Mouse (Mus musculus) B cell, adult 62 days (primary cell): ENCODE results near the gene Smurf2. TPM values are rescaled to one million over a fixed set of nuclear protein-coding genes. Genes with fewer than 3 reads are reported as not detected.

ENCODE experiments used
- total RNA-seq: library from RNA; stranded (reverse); gene quantifications from 4 replicates; pipeline ENCODE4 v1.2.4, GENCODE M21; 2023

The Smurf2 gene
- 47.9 to 57.2 TPM (median 52.7 TPM) in 4 replicates for total RNA-seq

DNA sequence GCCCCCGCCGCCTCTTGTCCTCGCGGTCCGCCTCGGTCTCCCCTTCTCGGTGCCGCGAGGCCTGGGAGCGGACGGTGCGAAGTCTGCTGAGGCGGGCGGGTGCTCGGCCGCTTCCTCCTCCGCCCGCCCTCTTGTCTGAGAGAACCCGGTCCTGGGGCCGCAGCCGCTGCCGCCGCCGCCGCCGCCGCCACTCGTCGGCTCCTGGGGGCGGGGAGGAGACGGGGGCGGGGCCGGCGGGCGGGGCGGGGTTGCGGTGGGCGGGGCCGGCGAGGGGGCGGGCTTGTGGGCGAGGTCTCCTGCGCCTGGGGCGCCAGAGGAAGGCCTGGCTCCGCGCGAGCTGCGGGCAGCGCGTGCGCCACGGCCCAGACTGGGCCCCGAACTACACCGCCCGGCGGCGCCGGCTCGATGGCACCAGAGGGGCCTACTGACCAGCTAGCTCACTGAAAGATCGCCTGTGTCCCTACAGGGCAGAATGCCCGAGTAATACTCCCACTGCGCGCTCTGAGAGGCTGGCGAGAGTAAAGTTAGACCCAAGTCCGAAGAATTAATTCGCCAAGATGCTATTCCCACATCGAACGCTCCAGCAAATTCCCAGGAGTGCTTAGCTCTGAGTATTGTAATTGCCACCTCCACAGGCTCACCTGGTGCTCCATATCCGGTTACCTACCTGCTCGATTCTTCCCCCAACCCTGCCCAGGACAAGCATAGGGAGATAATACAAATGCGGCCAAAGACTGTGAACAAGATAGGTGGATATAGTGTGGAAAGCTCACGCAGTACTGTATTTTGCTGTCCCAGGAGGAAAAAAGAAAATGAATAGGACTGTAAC is at the start of gene Smurf2:
Smurf2 (minus strand) TSS at position 165 of the 829 bp plus-strand sequence.

DNA sequence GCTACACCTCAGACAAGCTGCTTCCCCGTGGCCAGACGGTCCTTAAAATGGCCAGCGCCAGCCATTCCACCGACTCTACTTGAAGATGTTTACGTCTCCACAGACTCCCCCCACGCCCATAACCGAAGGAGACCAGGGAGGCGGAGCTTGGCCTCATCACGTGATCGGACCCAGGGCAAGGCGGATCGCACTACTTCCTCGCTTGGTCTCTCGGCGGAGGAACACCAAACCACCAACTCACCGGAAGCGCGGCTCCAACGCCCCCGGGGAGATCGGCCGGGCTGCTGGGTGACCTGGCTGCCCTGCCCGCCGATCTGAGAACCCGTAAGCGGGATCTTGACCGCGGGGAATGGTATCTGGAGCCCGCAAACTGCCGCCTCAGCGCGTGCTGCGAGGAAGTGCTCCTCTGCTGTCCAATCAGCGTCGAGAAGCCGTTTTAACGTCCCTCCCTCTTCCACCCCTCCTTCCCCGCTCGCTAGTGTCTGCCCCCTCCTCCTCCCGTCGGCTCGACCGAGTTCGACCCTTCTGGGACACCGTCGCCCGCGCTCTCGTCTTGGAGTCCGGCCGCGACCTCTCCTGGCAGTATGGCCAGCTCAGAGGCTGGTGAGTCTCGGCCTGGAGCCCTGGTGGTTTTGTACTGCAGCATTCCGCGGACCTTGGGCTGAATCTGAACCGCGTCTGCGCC is 131.6 kb downstream of the Smurf2 start, which contains the start of the genes Ddx5 and Cep95:
Ddx5 (minus strand) TSS at position 411 of the 685 bp plus-strand sequence.
Cep95 (plus strand) TSS at position 478 of the 685 bp plus-strand sequence.

DNA sequence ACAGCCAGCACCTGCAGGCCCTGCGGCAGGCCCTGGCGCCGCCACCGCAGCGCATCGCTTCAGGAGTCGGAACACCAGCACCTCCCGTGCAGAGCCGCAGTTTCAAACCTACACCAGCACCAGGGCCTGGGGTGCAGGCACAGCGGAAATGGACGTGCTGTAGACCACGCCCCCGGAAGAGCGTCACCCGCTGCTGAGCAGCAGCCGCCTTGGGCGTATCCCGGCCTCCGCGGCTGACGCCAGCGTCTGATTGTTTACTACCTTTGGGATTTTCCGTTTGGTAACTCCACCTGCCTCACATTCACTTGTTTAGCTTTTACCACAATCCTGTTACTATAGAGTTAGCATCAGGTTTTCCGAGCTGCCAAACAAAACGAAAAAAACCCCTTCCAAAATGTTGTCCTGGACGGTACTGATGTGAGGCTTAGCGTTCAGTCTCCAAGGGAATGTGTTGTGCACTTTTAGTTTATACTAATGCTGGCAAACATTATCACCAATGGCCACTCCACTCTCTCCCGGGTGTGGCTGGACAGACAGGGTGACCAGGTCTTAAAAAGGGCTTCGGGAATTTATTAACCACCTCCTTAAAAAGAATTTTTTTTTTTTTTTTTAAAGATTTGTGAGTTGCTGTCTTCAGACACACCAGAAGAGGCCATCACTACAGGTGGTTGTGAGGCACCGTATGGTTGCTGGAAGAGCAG is 141.0 kb downstream of the Smurf2 start, which contains the start of gene Polg2:
Polg2 (minus strand) TSS at position 150 of the 701 bp plus-strand sequence.

Other genes starting within 250 kb of the Smurf2 start
- gene Pecam1, start 170.1 kb downstream of the Smurf2 start, total RNA-seq: 236 to 256 TPM (median 243 TPM) in 4 replicates
- gene Milr1, start 169.5 kb downstream of the Smurf2 start, total RNA-seq: 14.2 to 19.3 TPM (median 18.9 TPM) in 4 replicates
- 50.8 to 63.0 TPM (median 58.9 TPM) in 4 replicates for gene Polg2, start 141.2 kb downstream of the Smurf2 start, total RNA-seq
- 3,223 to 3,518 TPM (median 3,346 TPM) in 4 replicates for gene Ddx5, start 131.5 kb downstream of the Smurf2 start, total RNA-seq
- 21.4 to 31.1 TPM (median 25.6 TPM) in 4 replicates for gene Cep95, start 131.5 kb downstream of the Smurf2 start, total RNA-seq
- 19.2 to 26.8 TPM (median 24.7 TPM) in 4 replicates for gene Kpna2, start 78.8 kb upstream of the Smurf2 start, total RNA-seq
- gene 1810010H24Rik, start 105.0 kb upstream of the Smurf2 start, total RNA-seq: 4.9 to 6.4 TPM (median 5.1 TPM) in 4 replicates
- 171 to 178 TPM (median 177 TPM) in 4 replicates for gene Bptf, start 211.4 kb upstream of the Smurf2 start, total RNA-seq